Mouse (Mus musculus) kidney, embryonic 15.5 days (tissue): ENCODE data around the gene H2-K1. TPM values are rescaled to one million over a fixed set of nuclear protein-coding genes. Genes with fewer than 3 reads are reported as not detected.

Experiments used
- ATAC-seq: fragments of 200-750 bp; cut with Nextera tagmentation; replicated peaks from 2 replicates; pipeline ENCODE4 v1.8.0; 2017; ENCODE audit warnings: moderate TSS enrichment; ENCODE audit not compliant: low FRiP score
- H3K27ac ChIP-seq: fragments of 300-500 bp; sonication (generic); 2 replicates; pipeline ENCODE4 v1.5.1; 2015; ENCODE audit warnings: mild to moderate bottlenecking, inconsistent platforms
- H3K27me3 ChIP-seq: fragments of 300-500 bp; sonication (generic); 2 replicates; pipeline ENCODE4 v1.6.1; 2015; ENCODE audit warnings: inconsistent platforms
- H3K36me3 ChIP-seq: fragments of 300-500 bp; sonication (generic); 2 replicates; pipeline ENCODE4 v1.6.1; 2015; ENCODE audit warnings: inconsistent platforms
- H3K4me1 ChIP-seq: fragments of 300-500 bp; sonication (generic); 2 replicates; pipeline ENCODE4 v1.6.1; 2015; ENCODE audit warnings: inconsistent platforms
- H3K4me2 ChIP-seq: fragments of 300-500 bp; sonication (generic); 2 replicates; pipeline ENCODE4 v1.6.1; 2015; ENCODE audit warnings: moderate library complexity, mild to moderate bottlenecking, inconsistent platforms
- H3K4me3 ChIP-seq: fragments of 300-500 bp; sonication (generic); replicated peaks from 2 replicates; pipeline ENCODE4 v1.5.1; 2015; ENCODE audit warnings: mild to moderate bottlenecking, inconsistent platforms
- H3K9ac ChIP-seq: fragments of 300-500 bp; sonication (generic); 2 replicates; pipeline ENCODE4 v1.6.1; 2015; ENCODE audit warnings: mild to moderate bottlenecking, inconsistent platforms
- H3K9me3 ChIP-seq: fragments of 300-500 bp; sonication (generic); replicated peaks from 2 replicates; pipeline ENCODE4 v1.6.1; 2016; ENCODE audit warnings: inconsistent platforms
- WGBS: fragments of 180-500 bp; shearing (Covaris S2); methylation state at CpG from one replicate; pipeline ENCODE4 v1.1.7; 2015; ENCODE audit warnings: mixed read lengths; 5-methylcytosine and 5-hydroxymethylcytosine counted together
- microRNA counts: library from miRNA; unstranded; fragments of <30 nt; microRNA quantifications from one replicate; lab custom pipeline; 2016
- microRNA-seq: library from miRNA; unstranded; fragments of <30 nt; microRNA quantifications from one replicate; pipeline ENCODE4, GENCODE M21; 2016
- polyA plus RNA-seq: library from polyadenylated mRNA; unstranded; fragments of >200 nt; fragmentation: Nextera tagmentation; extraction: Ambion mirVana; gene quantifications from 2 replicates; pipeline ENCODE4 v1.2.1, GENCODE M21; 2015

H2-K1 gene
- polyA plus RNA-seq, 1 experiment from 2014 or later: 27.2 TPM

DNA sequence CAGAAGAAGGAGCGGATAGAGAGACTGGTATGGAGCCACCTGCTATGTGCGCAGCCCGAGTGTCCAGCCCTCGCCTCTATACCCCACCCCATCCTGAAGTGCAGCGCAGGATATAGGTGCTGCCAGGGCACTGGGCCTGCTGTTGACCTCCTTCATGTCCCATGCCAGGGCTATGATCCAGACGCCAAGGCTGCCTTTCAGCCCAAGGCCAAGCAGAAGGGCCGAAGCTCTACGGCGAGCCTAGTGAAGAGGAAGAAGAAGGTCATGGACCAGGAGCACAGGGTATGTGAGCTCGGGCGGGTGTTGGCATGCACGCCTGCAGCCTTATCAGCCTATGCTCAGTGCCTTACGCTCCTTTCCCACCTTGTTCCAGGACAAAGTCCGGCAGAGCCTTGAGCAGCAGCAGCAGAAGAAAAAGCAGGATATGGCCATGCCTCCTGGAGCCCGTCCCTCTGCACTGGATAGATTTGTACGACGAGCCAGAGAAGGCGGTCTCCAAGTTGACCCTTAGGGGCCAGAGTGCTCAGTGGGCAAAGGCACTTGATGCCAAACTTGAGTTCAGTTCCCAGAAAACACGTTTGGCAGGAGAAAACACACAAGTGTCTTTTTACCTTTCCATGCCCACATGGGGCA, 51.1 kb downstream of the H2-K1 start:
- H3K36me3 ChIP-seq: peaks cover 86% of the 10 kb centered on the region
- H3K4me1 ChIP-seq: peaks cover 46% of the 10 kb centered on the region
- H3K27me3 ChIP-seq: no peaks in the 10 kb centered on the region
- no peak overlapping the region for H3K4me2 ChIP-seq
- no peaks in the 10 kb centered on the region for H3K9me3 ChIP-seq
- no peak overlapping the region for H3K4me3 ChIP-seq
- H3K27ac ChIP-seq: no peak overlapping the region
- ATAC-seq: no peak
- 88% methylated on average over 19 of the region's 19 CpGs for WGBS
- no peak overlapping the region for H3K9ac ChIP-seq

DNA sequence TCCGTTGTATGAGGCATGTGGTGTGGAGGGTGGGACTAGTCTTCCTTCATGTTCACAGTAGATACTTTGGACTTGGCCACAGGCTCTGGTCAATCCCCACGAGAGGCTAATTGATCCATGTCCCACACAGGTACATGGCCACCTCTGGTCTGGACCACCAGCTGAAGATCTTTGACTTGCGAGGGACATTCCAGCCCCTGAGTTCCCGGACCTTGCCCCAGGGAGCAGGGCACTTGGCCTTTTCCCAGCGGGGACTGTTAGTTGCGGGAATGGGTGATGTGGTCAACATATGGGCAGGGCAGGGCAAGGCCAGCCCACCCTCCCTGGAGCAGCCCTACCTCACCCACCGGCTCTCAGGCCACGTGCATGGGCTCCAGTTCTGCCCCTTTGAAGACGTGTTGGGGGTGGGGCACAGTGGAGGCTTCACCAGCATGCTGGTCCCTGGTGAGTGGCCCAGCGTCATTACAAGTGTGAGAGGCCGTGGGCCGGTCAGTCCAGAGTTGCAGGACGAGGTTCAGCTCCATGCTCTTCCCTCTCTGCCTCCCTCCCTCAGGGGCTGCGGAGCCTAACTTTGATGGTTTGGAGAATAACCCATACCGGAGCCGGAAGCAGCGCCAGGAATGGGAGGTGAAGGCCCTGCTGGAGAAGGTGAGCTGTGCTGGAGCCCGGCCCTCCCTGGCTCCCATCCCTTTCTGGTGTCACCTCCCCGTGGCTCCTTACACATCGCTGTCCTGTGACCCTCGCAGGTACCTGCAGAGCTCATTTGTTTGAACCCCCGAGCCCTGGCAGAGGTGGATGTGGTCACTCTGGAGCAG, 51.9 kb downstream of the H2-K1 start:
- Histone ChIP-seq H3K9ac (no peak overlapping the region), H3K36me3 (peaks cover 86% of the 10 kb centered on the region), H3K27ac (no peak overlapping the region), H3K27me3 (no peaks in the 10 kb centered on the region), H3K9me3 (no peaks in the 10 kb centered on the region), H3K4me1 (peaks cover 39% of the 10 kb centered on the region), H3K4me2 (no peak overlapping the region), H3K4me3 (no peak overlapping the region)
- ATAC-seq: no peak
- WGBS: 84% methylated on average over 22 of the region's 22 CpGs

DNA sequence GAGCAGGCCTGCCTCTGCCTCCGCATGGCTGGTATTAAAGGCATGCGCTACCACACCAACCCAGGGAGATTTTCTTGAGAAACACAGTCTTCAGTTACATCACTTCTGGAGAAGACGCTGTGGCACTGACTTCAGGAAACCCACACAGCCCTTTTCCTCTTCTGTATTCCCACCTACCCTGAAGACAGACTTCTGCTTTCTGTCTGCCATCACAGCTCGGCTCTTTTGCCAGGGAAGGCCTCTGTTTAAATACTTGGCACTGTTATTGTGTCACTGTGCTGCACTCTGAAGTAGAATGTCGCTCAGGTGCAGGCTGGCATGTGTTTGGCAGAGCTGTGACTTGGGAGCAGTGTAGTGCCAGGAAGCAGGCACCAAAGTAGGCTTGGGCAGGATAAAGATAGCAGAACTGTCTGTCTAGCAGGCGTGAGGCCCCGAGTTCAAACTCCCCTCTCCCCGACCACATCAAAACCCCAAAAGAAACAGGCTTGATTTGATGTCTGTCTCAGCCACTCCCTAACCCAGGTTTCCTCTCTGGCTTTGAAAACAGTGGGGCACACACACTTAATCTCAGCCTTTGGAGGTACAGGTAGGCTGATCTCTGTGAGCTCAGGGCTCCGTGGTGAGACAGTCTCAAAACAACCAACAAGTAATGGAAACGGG, 52.6 kb downstream of the H2-K1 start:
- no peaks in the 10 kb centered on the region for H3K9me3 ChIP-seq
- H3K27me3 ChIP-seq: no peaks in the 10 kb centered on the region
- H3K4me2 ChIP-seq: no peak overlapping the region
- peaks cover 31% of the 10 kb centered on the region for H3K4me1 ChIP-seq
- H3K9ac ChIP-seq: no peak overlapping the region
- 89% methylated on average over 10 of the region's 10 CpGs for WGBS
- no peak overlapping the region for H3K4me3 ChIP-seq
- H3K36me3 ChIP-seq: peaks cover 86% of the 10 kb centered on the region
- ATAC-seq: no peak
- H3K27ac ChIP-seq: no peak overlapping the region

MicroRNAs within 50 kb of the gene (microRNA counts, 519-probe panel; counts per million panel counts)
- 1,586 counts per million, percentile 7 among the panel's probes with 10 or more counts for microRNA mmu-miR-219 (lab: Ali Mortazavi, UCI)

Small RNAs within 50 kb of the gene (microRNA-seq; reads per million reads assigned to microRNA genes)
- gene Mir219a-1 (0.89 reads per million), gene Mir219c (not detected)

Other genes with a start within 250 kb of the H2-K1 start
- 275 and 342 TPM in 2 replicates for gene Rab11b, start 239.8 kb downstream of the H2-K1 start, polyA plus RNA-seq
- 21.5 and 27.9 TPM in 2 replicates for gene Angptl4, start 218.5 kb downstream of the H2-K1 start, polyA plus RNA-seq
- gene Kank3, start 189.8 kb downstream of the H2-K1 start, polyA plus RNA-seq: 46.5 and 53.4 TPM in 2 replicates
- 1,038 and 1,163 TPM in 2 replicates for gene Rps28, start 175.8 kb downstream of the H2-K1 start, polyA plus RNA-seq
- 490 and 495 TPM in 2 replicates for gene Ndufa7, start 175.8 kb downstream of the H2-K1 start, polyA plus RNA-seq
- 97.9 and 102 TPM in 2 replicates for gene Cd320, start 157.3 kb downstream of the H2-K1 start, polyA plus RNA-seq
- gene Gm7029, start 126.5 kb downstream of the H2-K1 start, polyA plus RNA-seq: not detected in 2 replicates
- gene Kifc1, start 109.7 kb downstream of the H2-K1 start, polyA plus RNA-seq: 8.2 and 9.1 TPM in 2 replicates
- gene Platr17, start 95.2 kb downstream of the H2-K1 start, polyA plus RNA-seq: 0.19 TPM in 1 of 2 replicates, not detected in the other
- 47.6 and 60.0 TPM in 2 replicates for gene Daxx, start 90.9 kb downstream of the H2-K1 start, polyA plus RNA-seq
- gene Tapbp, start 84.4 kb downstream of the H2-K1 start, polyA plus RNA-seq: 28.3 and 35.9 TPM in 2 replicates
- gene Zbtb22, start 84.4 kb downstream of the H2-K1 start, polyA plus RNA-seq: 17.5 and 19.3 TPM in 2 replicates
- 30.7 and 34.5 TPM in 2 replicates for gene Rgl2, start 70.8 kb downstream of the H2-K1 start, polyA plus RNA-seq
- 171 and 183 TPM in 2 replicates for gene Pfdn6, start 60.0 kb downstream of the H2-K1 start, polyA plus RNA-seq
- gene Wdr46, start 59.7 kb downstream of the H2-K1 start, polyA plus RNA-seq: 41.8 and 44.0 TPM in 2 replicates
- 5.1 and 5.6 TPM in 2 replicates for gene B3galt4, start 48.9 kb downstream of the H2-K1 start, polyA plus RNA-seq
- 48.0 and 53.5 TPM in 2 replicates for gene Vps52, start 44.5 kb downstream of the H2-K1 start, polyA plus RNA-seq
- 1,731 and 1,904 TPM in 2 replicates for gene Rps18, start 44.3 kb downstream of the H2-K1 start, polyA plus RNA-seq
- 20.3 and 21.7 TPM in 2 replicates for gene Ring1, start 24.3 kb upstream of the H2-K1 start, polyA plus RNA-seq
- gene H2-Ke6, start 27.7 kb upstream of the H2-K1 start, polyA plus RNA-seq: 51.7 and 52.5 TPM in 2 replicates
- 197 and 211 TPM in 2 replicates for gene Slc39a7, start 31.3 kb upstream of the H2-K1 start, polyA plus RNA-seq
- 50.5 and 53.0 TPM in 2 replicates for gene Rxrb, start 31.5 kb upstream of the H2-K1 start, polyA plus RNA-seq
- 2.2 and 6.6 TPM in 2 replicates for gene Col11a2, start 39.1 kb upstream of the H2-K1 start, polyA plus RNA-seq
- gene H2-Oa, start 92.0 kb upstream of the H2-K1 start, polyA plus RNA-seq: 0.39 and 0.64 TPM in 2 replicates
- gene H2-DMa, start 119.2 kb upstream of the H2-K1 start, polyA plus RNA-seq: 14.8 and 15.9 TPM in 2 replicates
- 135 and 140 TPM in 2 replicates for gene Brd2, start 122.3 kb upstream of the H2-K1 start, polyA plus RNA-seq
- 22.6 and 25.3 TPM in 2 replicates for gene H2-DMb2, start 143.0 kb upstream of the H2-K1 start, polyA plus RNA-seq
- 4.9 and 6.0 TPM in 2 replicates for gene H2-DMb1, start 152.7 kb upstream of the H2-K1 start, polyA plus RNA-seq
- gene Tap1, start 187.2 kb upstream of the H2-K1 start, polyA plus RNA-seq: 3.5 and 3.8 TPM in 2 replicates
- gene Psmb9, start 187.4 kb upstream of the H2-K1 start, polyA plus RNA-seq: 3.0 and 3.2 TPM in 2 replicates
- 6.0 and 7.1 TPM in 2 replicates for gene Psmb8, start 197.4 kb upstream of the H2-K1 start, polyA plus RNA-seq
- 3.5 and 4.1 TPM in 2 replicates for gene Tap2, start 203.2 kb upstream of the H2-K1 start, polyA plus RNA-seq
- 0.13 TPM in 1 of 2 replicates, not detected in the other for gene H2-Ob, start 238.6 kb upstream of the H2-K1 start, polyA plus RNA-seq